Mouse (Mus musculus) embryonic facial prominence, embryonic 10.5 days (tissue): ENCODE measurements around the gene Zfp46. TPM values are rescaled to one million over a fixed set of nuclear protein-coding genes. Genes with fewer than 3 reads are reported as not detected.

Experiments
- DNase-seq: peaks from one replicate; pipeline ENCODE4 v3.0.0-alpha.2; 2017; ENCODE audit warnings: low spot score
- H3K27ac ChIP-seq: fragments of 300-500 bp; sonication (generic); replicated peaks from 2 replicates; pipeline ENCODE4 v1.5.1; 2016; ENCODE audit warnings: mild to moderate bottlenecking
- H3K27me3 ChIP-seq: fragments of 300-500 bp; sonication (generic); replicated peaks from 2 replicates; pipeline ENCODE4 v1.6.1; 2016; ENCODE audit warnings: low read depth, mild to moderate bottlenecking; ENCODE audit not compliant: poor library complexity, severe bottlenecking
- H3K36me3 ChIP-seq: fragments of 300-500 bp; sonication (generic); replicated peaks from 2 replicates; pipeline ENCODE4 v1.6.1; 2016; ENCODE audit warnings: mild to moderate bottlenecking, moderate library complexity
- H3K4me1 ChIP-seq: fragments of 300-500 bp; sonication (generic); 2 replicates; pipeline ENCODE4 v1.6.1; 2016
- H3K4me3 ChIP-seq: fragments of 300-500 bp; sonication (generic); 2 replicates; pipeline ENCODE4 v1.5.1; 2016; ENCODE audit warnings: mild to moderate bottlenecking, moderate library complexity
- H3K9me3 ChIP-seq: fragments of 300-500 bp; sonication (generic); 2 replicates; pipeline ENCODE4 v1.6.1; 2016; ENCODE audit warnings: mild to moderate bottlenecking
- WGBS: fragments of 180-500 bp; shearing (Covaris S2); methylation state at CpG from one replicate; pipeline ENCODE4 v1.1.7; 2016; 5-methylcytosine and 5-hydroxymethylcytosine counted together
- polyA plus RNA-seq: library from polyadenylated mRNA; unstranded; fragments of >200 nt; fragmentation: Nextera tagmentation; extraction: Ambion mirVana; gene quantifications from 2 replicates; pipeline ENCODE4 v1.2.1, GENCODE M21; 2016

Zfp46 gene
- polyA plus RNA-seq, 1 experiment from 2014 or later = 26.2 TPM

DNA sequence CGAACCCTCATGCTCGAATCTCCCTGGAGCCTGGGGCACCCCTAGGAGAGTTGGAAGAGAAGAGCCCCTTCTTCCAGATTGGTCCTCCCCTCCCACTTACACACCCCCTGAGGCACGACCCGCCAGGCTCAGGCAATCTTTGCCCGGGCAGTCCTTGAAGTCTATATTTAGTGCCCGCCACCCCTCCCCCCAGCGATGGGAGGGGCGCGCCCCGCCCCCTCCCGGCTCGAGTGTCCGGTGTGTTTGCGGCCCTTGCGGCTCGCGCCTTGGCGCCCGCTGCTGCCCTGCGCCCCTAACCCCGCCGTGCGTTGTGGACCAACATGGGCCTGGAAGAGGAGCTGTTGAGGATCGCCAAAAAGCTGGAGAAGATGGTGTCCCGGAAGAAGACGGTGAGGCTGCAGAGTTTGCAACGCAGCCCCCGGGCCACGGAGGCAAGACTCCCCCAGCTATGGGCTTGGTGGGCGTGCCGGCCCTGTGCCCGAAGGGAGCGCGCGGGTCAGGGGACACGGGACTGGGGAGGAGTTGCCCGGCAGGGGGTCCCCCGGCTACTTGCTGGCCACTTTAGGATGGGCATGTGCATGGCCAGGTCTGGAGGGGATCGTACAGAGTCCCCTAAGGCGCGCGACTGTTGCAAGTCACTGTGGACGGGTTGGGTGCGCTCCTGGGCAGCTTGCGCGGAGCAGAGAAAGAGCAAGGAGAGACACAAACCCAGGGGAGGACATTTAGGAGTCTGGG is 36.6 kb upstream of the Zfp46 start, which contains the start of gene Tcea3:
Gene Tcea3 (plus strand): TSS at position 1 of the 735 bp plus-strand sequence.
- Histone ChIP-seq H3K27ac (peak within 1 kb of the TSS; percentile 26), H3K36me3 (no peaks in the 10 kb centered on the region), H3K9me3 (no peaks in the 10 kb centered on the region), H3K4me1 (peaks cover 38% of the 10 kb centered on the region), H3K4me3 (peak within 1 kb of the TSS; percentile 65), H3K27me3 (peaks cover 99% of the 10 kb centered on the region)
- peak; percentile 67 for DNase-seq
- WGBS = under 1% methylated on average over 46 of the region's 46 CpGs

DNA sequence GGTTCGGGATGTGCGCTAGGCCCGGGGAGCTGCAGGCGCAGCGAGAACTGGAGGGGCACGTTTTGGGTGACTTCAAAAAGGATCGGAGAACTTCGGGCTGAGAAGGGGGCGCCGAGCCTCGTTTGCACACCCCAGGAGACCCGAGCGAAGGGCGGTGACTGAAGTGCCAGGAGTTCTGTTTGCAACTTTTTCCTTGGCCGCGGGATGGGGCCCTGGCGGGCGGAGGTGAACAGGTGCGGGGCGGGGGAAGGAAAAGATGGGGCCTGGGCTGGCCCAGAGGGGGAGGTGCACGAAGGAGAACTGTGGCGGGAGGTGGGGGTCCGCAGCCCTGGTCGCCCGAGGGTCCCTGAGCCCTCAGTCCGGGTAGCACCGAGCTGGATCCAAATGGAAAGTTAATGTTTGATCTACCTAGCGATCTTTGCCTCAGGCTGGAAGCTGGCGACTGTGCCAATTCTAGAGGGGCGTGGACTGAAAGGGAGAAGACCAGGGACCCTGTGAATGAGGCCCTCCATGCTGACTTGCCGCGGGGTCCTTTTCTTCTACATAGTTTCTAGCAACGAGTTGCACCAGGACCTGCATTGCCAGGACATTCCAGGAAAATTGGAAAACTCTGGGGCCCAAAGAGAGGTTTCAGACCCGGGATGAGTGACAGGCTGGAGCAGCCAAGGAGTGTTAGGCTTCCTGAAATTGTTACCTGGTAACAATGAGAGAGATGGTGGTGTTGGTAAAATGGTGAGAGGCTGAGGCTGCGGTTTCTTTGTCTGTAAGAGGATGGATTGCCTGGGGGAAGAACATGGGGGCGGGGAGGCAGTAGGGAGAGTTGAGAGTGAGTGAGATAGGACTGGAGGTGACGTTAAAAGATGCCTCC is 35.8 kb upstream of the Zfp46 start:
- H3K9me3 ChIP-seq = no peaks in the 10 kb centered on the region
- peak; percentile 51 for DNase-seq
- H3K27ac ChIP-seq = peak overlapping the region; percentile 26; the same call in 1 of the 2 replicates
- no peaks in the 10 kb centered on the region for H3K36me3 ChIP-seq
- peaks cover 91% of the 10 kb centered on the region for H3K27me3 ChIP-seq
- H3K4me1 ChIP-seq = peaks cover 44% of the 10 kb centered on the region
- WGBS = under 1% methylated on average over 37 of the region's 37 CpGs
- peak overlapping the region; percentile 65 for H3K4me3 ChIP-seq

DNA sequence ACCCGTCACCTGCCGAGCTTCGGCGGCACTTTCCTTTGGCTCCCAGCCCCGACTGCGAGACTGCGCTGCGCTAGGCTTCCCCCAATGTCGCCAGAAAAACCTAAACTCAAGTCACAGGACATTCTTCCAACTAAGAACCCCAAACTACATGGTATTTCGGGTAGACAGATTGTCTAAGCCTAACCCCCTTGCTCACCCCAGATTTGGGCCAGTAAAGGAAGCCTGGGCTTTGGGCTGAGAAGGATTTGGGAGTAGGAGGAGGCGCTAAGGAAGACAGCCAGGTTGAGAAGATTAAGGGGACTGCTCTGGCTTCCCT is 35.2 kb upstream of the Zfp46 start:
- Histone ChIP-seq H3K27ac (no peak overlapping the region), H3K9me3 (no peaks in the 10 kb centered on the region), H3K4me3 (peak overlapping the region; percentile 65), H3K36me3 (no peaks in the 10 kb centered on the region), H3K4me1 (peaks cover 44% of the 10 kb centered on the region), H3K27me3 (peaks cover 89% of the 10 kb centered on the region)
- DNase-seq = no peak
- WGBS = 3% methylated on average over 11 of the region's 11 CpGs

DNA sequence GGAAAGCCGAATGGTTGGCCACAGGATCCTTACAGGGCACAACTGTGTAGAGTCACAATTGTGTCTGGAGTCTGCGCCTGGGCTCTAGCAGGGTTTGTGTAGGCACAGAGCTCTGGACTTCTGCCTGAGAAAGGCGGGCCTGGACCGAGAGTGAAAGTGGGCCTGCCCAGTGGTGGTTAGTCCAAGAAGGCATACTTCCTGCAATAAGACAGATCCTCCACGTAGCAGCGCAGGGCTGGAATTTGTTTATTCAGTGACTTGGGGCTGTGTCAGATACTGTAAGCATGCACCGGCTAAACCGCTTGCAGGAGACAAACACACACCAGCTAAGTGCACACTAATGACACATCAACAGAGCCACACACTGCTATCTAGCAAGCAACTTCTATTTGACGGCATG is 34.7 kb upstream of the Zfp46 start:
- Histone ChIP-seq H3K36me3 (no peaks in the 10 kb centered on the region), H3K9me3 (no peaks in the 10 kb centered on the region), H3K4me3 (no peak overlapping the region), H3K27me3 (peaks cover 86% of the 10 kb centered on the region), H3K27ac (no peak overlapping the region), H3K4me1 (peaks cover 44% of the 10 kb centered on the region)
- WGBS = 36% methylated on average over 9 of the region's 9 CpGs
- no peak for DNase-seq

DNA sequence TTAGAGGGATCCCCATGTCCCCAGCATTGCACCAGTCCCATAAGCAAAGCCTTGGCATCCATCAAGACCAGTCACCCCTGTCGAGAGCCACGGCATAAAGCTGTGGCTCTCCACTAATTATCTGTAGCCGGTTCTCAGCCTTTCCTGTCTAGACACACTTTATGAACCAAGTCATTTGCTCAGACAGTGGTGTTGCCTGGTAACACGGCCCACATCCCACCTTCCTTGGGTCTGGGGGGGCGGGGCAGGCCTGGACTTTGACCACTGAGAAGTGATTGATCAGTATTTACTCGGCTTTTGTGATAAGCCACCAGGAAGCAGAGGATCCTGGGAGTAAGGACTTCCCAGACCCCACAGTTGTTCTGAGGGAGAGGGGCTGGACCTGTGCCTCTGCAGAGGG is 28.6 kb upstream of the Zfp46 start:
- H3K27me3 ChIP-seq = peaks cover 33% of the 10 kb centered on the region
- peaks cover 12% of the 10 kb centered on the region; the same call in 1 of the 2 replicates for H3K4me1 ChIP-seq
- H3K9me3 ChIP-seq = no peaks in the 10 kb centered on the region
- no peaks in the 10 kb centered on the region for H3K36me3 ChIP-seq
- H3K4me3 ChIP-seq = no peak overlapping the region
- no peak for DNase-seq
- WGBS = 71% methylated on average over 6 of the region's 6 CpGs
- H3K27ac ChIP-seq = no peak overlapping the region

DNA sequence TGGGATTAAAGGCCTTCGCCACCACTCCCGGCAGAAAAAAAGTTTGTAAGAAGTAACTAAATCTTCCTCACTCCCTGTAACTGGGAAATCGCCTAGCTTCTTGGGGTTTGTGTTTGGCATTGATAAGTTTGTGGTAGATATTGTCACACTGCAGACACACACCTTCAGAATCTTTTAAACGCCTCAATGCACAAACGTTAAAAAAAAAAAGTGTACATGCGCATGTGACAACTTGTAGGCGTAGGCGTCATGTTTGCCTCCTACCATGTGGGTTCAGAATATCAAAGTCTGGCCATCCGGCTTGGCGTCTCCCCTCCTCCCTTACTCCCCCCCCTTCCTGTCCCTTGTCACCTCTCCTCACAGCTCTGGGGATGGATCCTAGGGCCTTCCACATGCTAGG is 27.8 kb upstream of the Zfp46 start:
- H3K4me1 ChIP-seq = peaks cover 12% of the 10 kb centered on the region; the same call in 1 of the 2 replicates
- WGBS = 84% methylated on average over 10 of the region's 10 CpGs
- H3K27me3 ChIP-seq = peaks cover 25% of the 10 kb centered on the region
- no peaks in the 10 kb centered on the region for H3K9me3 ChIP-seq
- H3K36me3 ChIP-seq = no peaks in the 10 kb centered on the region
- H3K27ac ChIP-seq = no peak overlapping the region
- DNase-seq = no peak
- no peak overlapping the region for H3K4me3 ChIP-seq

DNA sequence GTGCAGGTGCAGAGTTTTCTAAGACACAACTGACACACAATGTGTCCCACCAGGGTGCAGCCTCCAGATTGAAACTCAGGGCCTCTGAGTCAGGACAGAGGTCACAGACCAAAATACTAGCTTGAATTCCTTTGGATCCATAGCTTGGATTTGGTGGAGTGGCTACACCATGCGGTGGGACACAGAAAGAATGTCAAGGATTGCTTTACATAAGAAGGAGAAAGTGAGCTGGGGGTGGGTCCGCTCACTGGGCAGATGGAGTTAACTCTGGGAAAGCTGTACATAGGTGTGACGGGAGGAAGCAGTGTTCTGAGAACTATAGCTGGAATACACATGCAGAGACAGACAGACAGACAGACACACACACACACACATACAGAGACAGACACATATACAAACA is 24.6 kb upstream of the Zfp46 start:
- Histone ChIP-seq H3K4me3 (no peak overlapping the region), H3K36me3 (no peaks in the 10 kb centered on the region), H3K27ac (no peak overlapping the region), H3K4me1 (peaks cover 8% of the 10 kb centered on the region; the same call in 1 of the 2 replicates), H3K9me3 (no peaks in the 10 kb centered on the region), H3K27me3 (peaks cover 15% of the 10 kb centered on the region)
- 55% methylated on average over 3 of the region's 3 CpGs for WGBS
- no peak for DNase-seq

DNA sequence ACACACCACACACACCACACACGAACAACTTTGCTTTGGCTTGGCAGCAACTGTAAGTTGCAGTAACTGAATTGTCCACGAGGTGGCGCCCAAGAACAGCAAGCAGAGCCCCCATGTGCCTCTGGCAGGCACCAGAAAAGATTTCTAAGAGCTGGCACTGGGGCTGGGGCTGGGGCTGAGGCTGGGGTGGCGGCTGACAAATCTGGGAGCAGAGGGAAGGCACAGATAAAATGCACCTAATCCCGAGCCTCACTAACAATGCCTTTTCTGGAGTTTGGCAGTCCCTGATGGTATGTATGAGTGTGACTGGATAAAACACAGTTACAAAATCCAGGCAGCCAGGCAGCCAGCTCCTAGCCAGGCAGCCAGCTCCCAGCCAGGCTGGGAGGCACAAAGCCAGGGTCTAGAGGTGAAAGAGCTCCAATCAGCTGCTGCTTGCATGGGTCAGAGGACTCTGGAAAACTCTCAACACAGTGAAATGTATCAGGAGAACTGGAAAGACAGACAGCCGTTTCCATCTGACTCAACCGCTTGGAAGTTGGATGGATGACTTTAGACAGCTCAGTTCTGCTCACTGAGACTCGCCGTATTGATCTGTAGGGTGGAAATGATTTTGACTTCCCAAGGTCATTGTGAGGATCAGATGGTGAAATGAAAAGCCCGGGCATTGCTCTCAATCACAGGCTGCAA is 23.8 kb upstream of the Zfp46 start:
- H3K9me3 ChIP-seq = no peaks in the 10 kb centered on the region
- peaks cover 8% of the 10 kb centered on the region; the same call in 1 of the 2 replicates for H3K4me1 ChIP-seq
- no peak overlapping the region for H3K27ac ChIP-seq
- no peaks in the 10 kb centered on the region for H3K36me3 ChIP-seq
- H3K27me3 ChIP-seq = peaks cover 17% of the 10 kb centered on the region
- WGBS = 41% methylated on average over 10 of the region's 10 CpGs
- DNase-seq = peak; percentile 85
- H3K4me3 ChIP-seq = no peak overlapping the region

DNA sequence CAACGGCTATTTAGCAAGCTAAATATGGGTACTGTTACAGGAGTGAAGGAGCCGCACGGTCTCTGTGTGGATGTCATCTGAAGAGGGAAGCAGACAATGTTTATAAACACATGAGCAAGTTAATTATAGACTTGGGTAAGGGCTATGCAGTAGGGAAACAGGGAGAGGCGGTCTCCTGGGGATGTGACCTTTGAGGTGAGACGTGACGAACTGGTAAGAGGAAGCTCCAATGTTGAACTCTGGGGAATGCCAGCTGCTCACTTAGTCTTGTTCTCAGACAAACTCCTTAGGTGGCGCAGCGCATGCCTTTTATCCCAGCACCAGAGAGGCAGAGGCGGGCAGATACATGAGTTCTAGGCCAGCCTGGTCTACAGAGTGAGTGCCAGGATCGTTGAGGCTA is 22.6 kb upstream of the Zfp46 start:
- H3K36me3 ChIP-seq = no peaks in the 10 kb centered on the region
- H3K27me3 ChIP-seq = peaks cover 17% of the 10 kb centered on the region
- H3K4me3 ChIP-seq = no peak overlapping the region
- whole genome bisulfite sequencing = 80% methylated on average over 10 of the region's 10 CpGs
- H3K9me3 ChIP-seq = no peaks in the 10 kb centered on the region
- H3K27ac ChIP-seq = no peak overlapping the region
- peaks cover 13% of the 10 kb centered on the region for H3K4me1 ChIP-seq
- no peak for DNase-seq

DNA sequence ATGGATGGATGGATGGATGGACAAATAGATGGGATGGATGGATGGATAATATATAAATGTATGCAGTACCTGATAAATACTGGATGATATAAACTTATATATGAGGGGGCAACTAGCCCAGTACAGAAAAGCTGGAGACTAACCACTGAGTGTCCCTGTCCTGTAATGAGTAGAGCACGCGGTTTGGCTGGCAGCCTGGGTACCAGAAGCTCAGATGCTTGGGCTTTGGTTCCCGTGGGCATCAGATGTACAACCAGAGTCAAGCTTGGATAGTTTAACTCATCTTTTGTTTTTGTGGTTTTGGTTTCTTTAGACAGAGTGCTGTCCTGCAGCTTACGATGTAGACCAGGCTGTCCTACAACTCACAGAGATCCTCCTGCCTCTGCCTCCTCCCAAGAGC is 20.9 kb upstream of the Zfp46 start:
- Histone ChIP-seq H3K4me3 (no peak overlapping the region), H3K9me3 (no peaks in the 10 kb centered on the region), H3K27ac (no peak overlapping the region), H3K36me3 (no peaks in the 10 kb centered on the region), H3K27me3 (peaks cover 8% of the 10 kb centered on the region; the same call in 1 of the 2 replicates), H3K4me1 (peaks cover 13% of the 10 kb centered on the region)
- DNase-seq = no peak
- 90% methylated on average over 4 of the region's 4 CpGs for WGBS

DNA sequence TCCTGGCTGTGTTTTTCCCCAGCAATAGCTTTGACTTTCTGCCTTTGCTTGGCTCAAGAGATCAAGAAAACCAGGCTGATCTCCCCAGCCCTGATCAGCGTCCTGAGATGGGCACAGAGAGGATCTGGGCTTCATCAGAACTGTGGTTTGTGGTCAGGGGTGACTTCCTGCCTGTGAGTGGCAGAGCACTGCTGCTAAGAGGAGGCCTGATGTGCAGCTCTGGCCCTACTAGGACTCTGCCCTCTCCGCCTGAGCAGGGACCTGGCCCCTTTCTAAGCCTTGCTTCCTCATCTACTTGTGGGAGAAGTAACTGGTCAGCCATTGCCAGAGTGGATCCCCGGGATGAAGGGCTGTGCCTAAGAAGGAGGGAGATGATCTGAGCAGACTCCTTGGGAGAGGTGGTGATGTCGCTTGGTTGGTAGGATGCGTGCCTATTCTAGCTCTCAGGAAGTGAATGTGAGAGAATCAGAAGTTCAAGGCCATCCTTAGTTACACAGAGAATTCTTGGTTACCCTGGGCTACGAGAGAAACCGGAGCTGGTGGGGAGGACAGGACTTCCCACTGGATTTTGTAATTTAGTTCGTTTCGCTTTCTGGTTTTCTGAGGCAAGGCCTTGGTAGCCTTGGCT is 17.7 kb upstream of the Zfp46 start:
- DNase-seq = no peak
- Histone ChIP-seq H3K36me3 (no peaks in the 10 kb centered on the region), H3K9me3 (no peaks in the 10 kb centered on the region), H3K4me3 (no peak overlapping the region), H3K4me1 (peaks cover 8% of the 10 kb centered on the region; the same call in 1 of the 2 replicates), H3K27ac (no peak overlapping the region), H3K27me3 (peaks cover 8% of the 10 kb centered on the region; the same call in 1 of the 2 replicates)
- WGBS = 79% methylated on average over 9 of the region's 9 CpGs

DNA sequence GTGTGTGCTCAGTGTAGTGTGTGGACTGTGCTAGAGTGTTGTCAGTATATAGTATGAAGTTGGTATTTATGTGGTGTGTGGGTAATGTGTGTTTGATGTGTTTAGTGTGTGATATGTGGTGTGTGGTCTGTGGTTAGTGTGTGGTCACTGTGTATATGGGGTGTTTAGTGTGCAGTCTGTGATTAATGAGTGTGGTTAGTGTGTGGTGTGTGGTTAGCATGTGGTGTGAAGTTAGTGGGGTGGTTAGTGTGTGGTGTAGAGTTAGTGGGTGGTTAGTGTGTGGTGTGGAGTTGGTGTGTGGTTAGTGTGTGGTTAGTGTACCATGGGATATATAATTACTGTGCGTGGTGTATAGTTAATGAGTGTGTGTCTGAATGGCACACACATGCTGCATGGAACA is 15.6 kb upstream of the Zfp46 start:
- 97% methylated on average over 1 of the region's 1 CpGs for WGBS
- Histone ChIP-seq H3K36me3 (0 out of 2 replicates have a peak, but pooled peaks cover 3% of the 10 kb centered on the region), H3K9me3 (peaks cover 16% of the 10 kb centered on the region), H3K4me1 (peaks cover 8% of the 10 kb centered on the region; the same call in 1 of the 2 replicates), H3K27ac (no peak overlapping the region), H3K4me3 (no peak overlapping the region), H3K27me3 (peaks cover 8% of the 10 kb centered on the region; the same call in 1 of the 2 replicates)
- no peak for DNase-seq
